Mouse (Mus musculus): ENCODE results near the gene Tob1.

DNA sequence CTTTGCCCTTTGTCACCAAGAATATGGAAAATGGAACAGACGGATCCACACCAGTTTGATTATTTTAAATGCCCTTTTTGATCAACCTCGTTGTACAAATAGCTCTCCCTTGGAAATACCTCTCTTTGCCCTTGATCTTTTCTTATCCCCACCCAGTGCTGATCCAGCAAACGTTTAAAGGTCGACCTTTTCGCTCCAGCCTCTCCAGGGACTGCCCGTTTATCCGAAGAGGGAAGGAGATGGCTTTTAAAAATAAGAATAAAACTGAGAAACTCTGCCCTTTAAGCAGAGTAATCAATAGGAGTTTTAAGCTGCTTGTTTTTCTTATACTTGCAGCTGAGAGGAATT, 1.2 kb downstream of the Tob1 start:
- TF ChIP-seq CTCF (IDR thresholded peaks at IDR 0.05; ENCODE audit: low read depth): no peak
- TF ChIP-seq EP300 (optimal IDR thresholded peaks at IDR 0.05): no peak
